Mouse (Mus musculus): ENCODE results near the gene Psmb9.

GRCm38 (mm10) chr17:34187261-34187916, at the start of gene Psmb9, which contains the start of gene Tap1:
- TF ChIP-seq GATA1 (IDR thresholded peaks at IDR 0.05; ENCODE audit: borderline replicate concordance, low read length) (no peak), FLI1 (IDR thresholded peaks at IDR 0.05; ENCODE audit: low read length) (no peak)
